Mouse (Mus musculus): ENCODE data around the gene Cd209g. TPM values are rescaled to one million over a fixed set of nuclear protein-coding genes. Genes with fewer than 3 reads are reported as not detected.
A peak's percentile ranks its signal among the peaks of the same experiment; 100 is the strongest.

The Cd209g gene
- total and polyA plus RNA-seq, 2 experiments, result 3.9 TPM; not detected in 1

- Histone ChIP-seq H3K9ac (ENCODE audit: low read depth, low read length) (no peak overlapping the region), H3K4me3 (ENCODE audit: insufficient read depth, low read depth, low read length) (no peak overlapping the region), H3K27me3 (ENCODE audit: control insufficient read depth, insufficient read depth, low read length) (no peaks in the 10 kb centered on the region), H3K4me1 (ENCODE audit: control insufficient read depth, insufficient read depth, low read length) (no peaks in the 10 kb centered on the region), H3K79me2 (ENCODE audit: control insufficient read depth, insufficient read depth, low read length) (no peaks in the 10 kb centered on the region), H3K27ac (replicated peaks; ENCODE audit: insufficient read depth, low read depth, low read length) (no peak overlapping the region), H3K36me3 (ENCODE audit: control insufficient read depth, insufficient read depth, low read length) (no peaks in the 10 kb centered on the region)
- 38% methylated on average over 1 of the region's 1 CpGs for WGBS
- TF ChIP-seq POLR2A (IDR thresholded peaks at IDR 0.05; ENCODE audit: extremely low read depth, insufficient read depth, low read length), result no peak
- no peak for TF ChIP-seq CTCF (IDR thresholded peaks at IDR 0.05; ENCODE audit: low read depth, low read length)
- DNase-seq (ENCODE audit: extremely low read depth, low read depth, low spot score), result no peak
Measured at GRCm38 (mm10) chr8:4147272-4147671, 13.4 kb downstream of the Cd209g start.

GRCm38 (mm10) chr8:4154878-4155277, 21.0 kb downstream of the Cd209g start:
- Histone ChIP-seq H3K27me3 (ENCODE audit: control insufficient read depth, insufficient read depth, low read length) (no peaks in the 10 kb centered on the region), H3K4me1 (ENCODE audit: control insufficient read depth, insufficient read depth, low read length) (no peaks in the 10 kb centered on the region), H3K27ac (replicated peaks; ENCODE audit: insufficient read depth, low read depth, low read length) (no peak overlapping the region), H3K36me3 (ENCODE audit: control insufficient read depth, insufficient read depth, low read length) (no peaks in the 10 kb centered on the region), H3K79me2 (ENCODE audit: control insufficient read depth, insufficient read depth, low read length) (no peaks in the 10 kb centered on the region), H3K4me3 (ENCODE audit: insufficient read depth, low read depth, low read length) (no peak overlapping the region), H3K9ac (ENCODE audit: low read depth, low read length) (no peak overlapping the region)
- no peak for DNase-seq (ENCODE audit: extremely low read depth, low read depth, low spot score)
- no peak for TF ChIP-seq CTCF (IDR thresholded peaks at IDR 0.05; ENCODE audit: low read depth, low read length)
- TF ChIP-seq POLR2A (IDR thresholded peaks at IDR 0.05; ENCODE audit: extremely low read depth, insufficient read depth, low read length), result no peak

DNA sequence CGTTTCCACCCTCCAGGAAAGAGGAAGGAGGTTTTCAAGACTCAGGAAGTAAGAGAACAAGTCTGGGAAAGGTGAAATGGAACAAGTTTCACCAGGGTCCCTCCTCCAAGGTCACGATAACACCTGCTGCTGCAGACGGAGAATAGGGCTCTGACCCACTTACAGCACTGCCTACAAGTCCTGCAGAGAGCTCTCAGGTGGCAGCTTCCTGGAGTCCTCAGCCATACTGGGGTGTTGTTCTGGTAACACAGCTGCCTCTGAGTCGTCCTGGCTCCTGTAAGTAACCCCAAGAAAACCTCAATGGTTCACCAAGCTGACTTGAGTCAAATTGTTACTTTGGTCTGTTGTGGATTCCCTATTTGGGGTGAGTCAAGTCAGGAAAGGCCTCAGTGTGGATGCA, 28.9 kb downstream of the Cd209g start:
- Histone ChIP-seq H3K27ac (replicated peaks; ENCODE audit: insufficient read depth, low read depth, low read length) (no peak overlapping the region), H3K4me3 (ENCODE audit: insufficient read depth, low read depth, low read length) (no peak overlapping the region), H3K9ac (ENCODE audit: low read depth, low read length) (no peak overlapping the region), H3K79me2 (ENCODE audit: control insufficient read depth, insufficient read depth, low read length) (no peaks in the 10 kb centered on the region), H3K36me3 (ENCODE audit: control insufficient read depth, insufficient read depth, low read length) (no peaks in the 10 kb centered on the region), H3K27me3 (ENCODE audit: control insufficient read depth, insufficient read depth, low read length) (no peaks in the 10 kb centered on the region), H3K4me1 (ENCODE audit: control insufficient read depth, insufficient read depth, low read length) (0 out of 2 replicates have a peak, but pooled peaks cover 3% of the 10 kb centered on the region)
- DNase-seq (ENCODE audit: extremely low read depth, low read depth, low spot score), result no peak
- TF ChIP-seq POLR2A (IDR thresholded peaks at IDR 0.05; ENCODE audit: extremely low read depth, insufficient read depth, low read length) (no peak), CTCF (IDR thresholded peaks at IDR 0.05; ENCODE audit: low read depth, low read length) (no peak)
- WGBS, result 71% methylated on average over 4 of the region's 4 CpGs

- no peak for DNase-seq (ENCODE audit: extremely low read depth, low read depth, low spot score)
- no peak for TF ChIP-seq POLR2A (IDR thresholded peaks at IDR 0.05; ENCODE audit: extremely low read depth, insufficient read depth, low read length)
- TF ChIP-seq CTCF (IDR thresholded peaks at IDR 0.05; ENCODE audit: low read depth, low read length), result no peak
- WGBS, result 8% methylated on average over 13 of the region's 13 CpGs
- Histone ChIP-seq H3K27me3 (ENCODE audit: control insufficient read depth, insufficient read depth, low read length) (no peaks in the 10 kb centered on the region), H3K4me3 (ENCODE audit: insufficient read depth, low read depth, low read length) (peak overlapping the region; percentile 48), H3K4me1 (ENCODE audit: control insufficient read depth, insufficient read depth, low read length) (0 out of 2 replicates have a peak, but pooled peaks cover 3% of the 10 kb centered on the region), H3K79me2 (ENCODE audit: control insufficient read depth, insufficient read depth, low read length) (no peaks in the 10 kb centered on the region), H3K27ac (replicated peaks; ENCODE audit: insufficient read depth, low read depth, low read length) (no peak overlapping the region), H3K36me3 (ENCODE audit: control insufficient read depth, insufficient read depth, low read length) (no peaks in the 10 kb centered on the region), H3K9ac (ENCODE audit: low read depth, low read length) (no peak overlapping the region)
Measured at GRCm38 (mm10) chr8:4165176-4165851, 31.4 kb downstream of the Cd209g start.

DNA sequence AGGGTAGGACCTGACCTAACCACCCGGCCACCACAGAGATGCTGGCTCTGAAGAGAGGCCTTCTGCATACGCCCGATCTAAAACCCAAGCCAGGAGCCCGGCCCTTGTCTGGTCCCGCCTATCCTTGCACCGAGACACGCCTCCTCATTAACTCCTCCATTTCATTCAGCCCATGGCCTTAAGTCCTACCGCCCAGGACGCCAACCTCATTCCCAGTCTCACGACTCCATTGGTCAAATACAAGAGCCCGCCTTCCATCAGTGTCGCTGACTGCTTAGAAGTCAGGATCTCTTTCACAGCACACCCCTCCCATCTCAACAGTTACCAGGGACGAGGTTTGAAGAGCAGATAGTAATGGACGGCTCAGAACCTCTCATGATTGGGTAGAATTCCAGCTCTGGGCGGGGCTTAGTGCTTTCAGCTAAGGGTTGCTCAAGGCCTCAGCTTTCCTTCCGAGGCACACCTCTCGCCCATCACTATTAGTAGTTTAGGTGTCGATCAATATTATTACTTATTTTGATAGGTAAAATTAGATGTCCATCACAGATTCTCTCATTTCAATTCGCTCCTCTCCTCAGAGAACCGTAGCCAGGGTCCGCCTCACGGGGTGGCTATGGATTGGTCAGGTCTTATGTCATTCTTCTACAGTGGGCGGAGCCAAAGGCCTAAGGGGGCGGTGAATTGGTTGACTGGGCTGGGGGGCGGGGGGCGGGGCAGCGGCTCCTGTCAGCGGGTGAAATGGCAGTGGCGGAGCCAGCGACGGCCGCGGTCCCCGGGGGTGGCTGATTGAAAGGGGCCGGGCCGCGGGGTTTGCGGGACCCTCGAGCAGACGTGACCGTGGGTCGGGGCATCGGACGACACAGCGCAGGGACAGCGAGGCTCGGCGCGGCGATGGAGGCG, 32.2 kb downstream of the Cd209g start, which contains the start of gene Evi5l:
TSS of gene Evi5l (plus strand) at position 716 of the 900 bp plus-strand sequence.
- no peaks in the 10 kb centered on the region for H3K36me3 ChIP-seq (ENCODE audit: control insufficient read depth, insufficient read depth, low read length)
- no peaks in the 10 kb centered on the region for H3K27me3 ChIP-seq (ENCODE audit: control insufficient read depth, insufficient read depth, low read length)
- TF ChIP-seq POLR2A (IDR thresholded peaks at IDR 0.05; ENCODE audit: extremely low read depth, insufficient read depth, low read length) (no peak), CTCF (IDR thresholded peaks at IDR 0.05; ENCODE audit: low read depth, low read length) (no peak)
- under 1% methylated on average over 50 of the region's 51 CpGs for WGBS
- no peak within 1 kb of the TSS for H3K27ac ChIP-seq (replicated peaks; ENCODE audit: insufficient read depth, low read depth, low read length)
- peak; percentile 100 for DNase-seq (ENCODE audit: extremely low read depth, low read depth, low spot score)
- 0 out of 2 replicates have a peak, but pooled peaks cover 3% of the 10 kb centered on the region for H3K4me1 ChIP-seq (ENCODE audit: control insufficient read depth, insufficient read depth, low read length)
- H3K4me3 ChIP-seq (ENCODE audit: insufficient read depth, low read depth, low read length), result peak within 1 kb of the TSS; percentile 74
- H3K79me2 ChIP-seq (ENCODE audit: control insufficient read depth, insufficient read depth, low read length), result no peaks in the 10 kb centered on the region
- H3K9ac ChIP-seq (ENCODE audit: low read depth, low read length), result peak within 1 kb of the TSS; percentile 88
